Comparison of ENCODE assay signal across 25 mouse cellular contexts in the genomic region with DNA sequence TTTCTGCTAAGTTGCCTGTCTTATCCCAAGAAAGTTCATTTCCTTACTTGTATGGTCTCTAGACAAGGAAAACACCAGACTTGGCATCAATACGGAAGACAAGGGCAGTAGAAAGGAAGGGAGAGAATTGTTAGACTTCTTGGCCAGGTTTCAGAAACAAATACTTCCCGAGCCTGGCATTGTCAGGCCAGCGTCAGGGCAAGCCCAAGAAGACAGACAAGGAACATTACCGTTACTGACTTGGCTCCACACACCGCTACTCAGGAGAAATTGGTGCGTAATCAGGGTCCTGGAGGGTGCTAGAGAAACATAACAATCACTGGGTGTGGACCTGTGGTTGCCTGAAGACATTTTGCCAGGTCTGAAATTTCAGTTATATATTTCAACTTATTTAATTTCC. TPM values are rescaled to one million over a fixed set of nuclear protein-coding genes. Genes with fewer than 3 reads are reported as not detected.
DNase-seq lines count a peak whose midpoint lies in the region; ATAC-seq and TF ChIP-seq lines count a peak whose summit lies in the region.
"Had no signal": no experiment of that assay in that cellular context is flagged by ENCODE, and none has a peak within 500 bp of the region (broad histone marks: within the 10 kb centered on the region; RNA-seq: fewer than 3 reads in every experiment).

No protein-coding gene starts in this region.

- no peak for TF ChIP-seq CTCF in lung, embryonic 14.5 days (IDR thresholded peaks at IDR 0.05; ENCODE audit: low read depth)

- no peak overlapping the region for H3K27ac ChIP-seq in heart, embryonic 11.5 days (ENCODE audit: low read depth, low read length)
- no peak overlapping the region for H3K27ac ChIP-seq in lung, embryonic 14.5 days (ENCODE audit: low read depth)
- H3K27ac ChIP-seq: embryonic facial prominence, embryonic 12.5 days; embryonic facial prominence, embryonic 15.5 days; gastrocnemius, adult 2 months; heart, embryonic 13.5 days; hindbrain, embryonic 14.5 days had no signal

- no peak overlapping the region for H3K9ac ChIP-seq in heart, embryonic 11.5 days (ENCODE audit: low read depth, low read length)
- H3K9ac ChIP-seq in lung, embryonic 14.5 days = no peak overlapping the region
- H3K9ac ChIP-seq: embryonic facial prominence, embryonic 12.5 days; embryonic facial prominence, embryonic 15.5 days; forebrain, postnatal 0 days; heart, embryonic 13.5 days; hindbrain, embryonic 14.5 days had no signal

- 79% methylated on average over 6 of the region's 6 CpGs for WGBS in heart, embryonic 11.5 days (ENCODE audit: insufficient replicate concordance)
- 75% methylated on average over 6 of the region's 6 CpGs for WGBS in lung, embryonic 14.5 days

- H3K4me3 ChIP-seq in heart, embryonic 11.5 days (ENCODE audit: low read depth, low read length) = no peak overlapping the region
- H3K4me3 ChIP-seq in lung, embryonic 14.5 days (ENCODE audit: low read depth, low read length) = no peak overlapping the region
- H3K4me3 ChIP-seq: embryonic facial prominence, embryonic 12.5 days; embryonic facial prominence, embryonic 15.5 days; gastrocnemius, adult 2 months; heart, embryonic 13.5 days had no signal

- peaks cover 7% of the 10 kb centered on the region; the same call in 1 of the 2 replicates for H3K4me1 ChIP-seq in heart, embryonic 11.5 days (ENCODE audit: control insufficient read depth, insufficient read depth, low read length)
- H3K4me1 ChIP-seq in lung, embryonic 14.5 days (ENCODE audit: insufficient read depth) = 0 out of 2 replicates have a peak, but pooled peaks cover 5% of the 10 kb centered on the region

- peak; percentile 85 for DNase-seq in heart, adult 11 months
- peak; percentile 24 for DNase-seq in lung, embryonic 14.5 days
- peak; percentile 62 for DNase-seq in lung, postnatal 10 days
- peak; percentile 75 for DNase-seq in lung, postnatal 36 days
- no peak for DNase-seq in spleen, adult 12 weeks (ENCODE audit: low spot score)
- DNase-seq in retina, embryonic 14.5 days (ENCODE audit: low spot score) = no peak
- DNase-seq in Muller cell, postnatal 12 days (ENCODE audit: inconsistent ontology term) = no peak
- DNase-seq: adrenal gland, postnatal 10 days; adrenal gland, postnatal 36 days; cerebellum, adult 18-20 months; cerebellum, adult 9-10 months; cerebellum, postnatal 25 days; forebrain, postnatal 0 days; gastrocnemius, adult 2 months; gastrocnemius, postnatal 14 days; heart, adult 18-20 months; heart, postnatal 14 days; heart, postnatal 4 days had no signal

- no peaks in the 10 kb centered on the region for H3K27me3 ChIP-seq in heart, embryonic 11.5 days (ENCODE audit: control insufficient read depth, insufficient read depth, low read length)
- no peaks in the 10 kb centered on the region for H3K27me3 ChIP-seq in lung, embryonic 14.5 days (ENCODE audit: insufficient read depth, low read length)
- H3K27me3 ChIP-seq: embryonic facial prominence, embryonic 12.5 days; embryonic facial prominence, embryonic 15.5 days; heart, embryonic 13.5 days; Patski had no signal

- H3K36me3 ChIP-seq in heart, embryonic 11.5 days (ENCODE audit: control insufficient read depth, insufficient read depth, low read length) = no peaks in the 10 kb centered on the region
- H3K36me3 ChIP-seq in lung, embryonic 14.5 days (ENCODE audit: insufficient read depth) = no peaks in the 10 kb centered on the region
- H3K36me3 ChIP-seq: embryonic facial prominence, embryonic 12.5 days; embryonic facial prominence, embryonic 15.5 days; heart, embryonic 13.5 days had no signal

- H3K9me3 ChIP-seq in heart, embryonic 11.5 days (replicated peaks; ENCODE audit: control insufficient read depth, low read length) = no peaks in the 10 kb centered on the region
- H3K9me3 ChIP-seq in lung, embryonic 14.5 days (ENCODE audit: low read depth, low read length) = peaks cover 2% of the 10 kb centered on the region; the same call in 1 of the 2 replicates
- H3K9me3 ChIP-seq: embryonic facial prominence, embryonic 15.5 days; heart, embryonic 13.5 days had no signal

- ATAC-seq in heart, embryonic 11.5 days (replicated peaks; ENCODE audit: insufficient number of reproducible peaks, low FRiP score, low TSS enrichment) = no peak
- no peak for ATAC-seq in lung, embryonic 14.5 days (ENCODE audit: insufficient read depth)
- ATAC-seq: forebrain, embryonic 14.5 days; forebrain, postnatal 0 days; Patski had no signal

- H3K4me2 ChIP-seq in heart, embryonic 11.5 days = no peak overlapping the region
- no peak overlapping the region for H3K4me2 ChIP-seq in lung, embryonic 14.5 days
- H3K4me2 ChIP-seq: embryonic facial prominence, embryonic 12.5 days; embryonic facial prominence, embryonic 15.5 days; heart, embryonic 13.5 days; hindbrain, embryonic 14.5 days had no signal

RNA-seq across cellular contexts. Expression of a gene that starts 6.7 kb away (rescaled TPM):
- polyA plus RNA-seq in heart, embryonic 11.5 days (2014; fragmentation: Nextera tagmentation; extraction: Ambion mirVana) = 35.6 and 36.4 TPM in 2 replicates
- 59.6 and 63.9 TPM in 2 replicates for polyA plus RNA-seq in lung, embryonic 14.5 days (2014; fragmentation: Nextera tagmentation; extraction: Ambion mirVana)

Comparison
In these comparisons a context has a peak if more than half of its experiments do, and no peak if none do; other contexts are left out.
1. DNase-seq: peak in heart, adult 11 months (single experiment), lung, embryonic 14.5 days (single experiment), lung, postnatal 10 days (single experiment) and lung, postnatal 36 days (single experiment); none in spleen, adult 12 weeks (single experiment), retina, embryonic 14.5 days (single experiment) and Muller cell, postnatal 12 days (single experiment).